Mouse (Mus musculus) CD4-positive, CD25-positive, alpha-beta regulatory T cell, adult 2 months (primary cell): ENCODE data around the gene Tep1.
"Not testable (repeated sequence)": the region's sequence is repeated elsewhere in the genome, so short reads cannot be mapped to it uniquely, and the experiment has no call there.

Experiments
- DNase-seq: peaks from one replicate; pipeline ENCODE4 v3.0.0-alpha.2; 2012; ENCODE audit warnings: low read depth, low spot score

Gene Tep1

GRCm38 (mm10) chr14:50869889-50870804 lies at the start of gene Tep1:
Gene Tep1, minus strand, starts transcription at chr14:50870560.
- DNase-seq = peak; percentile 80

DNA sequence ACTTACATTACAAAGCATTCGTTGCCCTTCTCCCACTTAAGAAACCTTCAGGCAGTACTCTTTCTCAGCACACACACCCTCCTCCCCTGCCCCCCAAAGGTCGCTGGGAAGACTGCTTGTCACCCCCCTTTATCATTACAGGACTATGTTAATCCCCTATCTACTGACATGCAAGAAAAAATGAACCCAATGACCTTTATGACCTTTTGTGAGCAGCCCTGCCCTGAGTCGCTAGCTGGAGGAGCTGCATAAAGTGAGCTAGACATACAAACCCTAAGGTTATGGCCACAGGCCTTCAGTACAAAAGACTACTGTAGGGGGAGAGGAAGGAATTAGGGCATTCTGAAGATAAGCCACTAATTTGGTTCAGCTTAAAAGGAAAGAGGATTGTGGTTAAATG lies 41.0 kb upstream of the Tep1 start:
- DNase-seq = no peak

DNA sequence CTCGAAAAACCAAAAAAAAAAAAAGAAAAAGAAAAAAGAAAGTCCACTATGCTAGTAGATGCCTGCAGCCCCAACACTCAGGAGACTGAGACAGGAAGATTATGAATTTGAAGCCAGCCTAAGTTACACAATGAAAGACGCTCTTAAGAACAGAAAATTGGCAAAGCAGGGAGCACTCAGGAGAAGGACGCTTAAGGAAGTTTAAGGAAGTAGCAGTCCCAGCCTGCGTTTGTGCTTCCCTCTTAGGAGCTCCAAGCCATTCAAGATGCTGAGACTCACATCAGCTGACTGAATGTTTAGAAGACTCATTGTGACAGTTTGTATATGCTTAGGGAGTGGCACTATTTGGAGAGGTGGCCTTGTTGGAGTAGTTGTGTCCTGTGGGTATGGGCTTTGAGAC lies 37.8 kb upstream of the Tep1 start:
- DNase-seq = no peak

DNA sequence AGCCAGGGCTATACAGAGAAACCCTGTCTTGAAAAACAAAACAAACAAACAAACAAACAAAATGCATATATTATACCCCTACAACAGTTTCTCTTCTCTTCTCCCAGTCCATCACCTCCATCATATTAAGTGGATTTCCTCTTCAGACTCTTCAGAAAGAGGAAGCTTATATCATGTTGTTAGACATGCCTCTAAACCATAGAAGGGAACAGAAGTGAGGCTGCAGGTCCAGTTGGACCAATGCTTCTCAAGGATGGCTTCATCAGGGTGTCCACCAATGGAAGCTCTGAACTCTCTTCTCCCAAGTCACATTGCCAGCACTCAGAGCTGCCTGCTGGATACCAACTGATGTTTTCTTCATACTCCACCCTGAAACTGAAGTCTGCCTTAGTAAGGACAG lies 35.0 kb upstream of the Tep1 start:
- DNase-seq = not testable (repeated sequence)

DNA sequence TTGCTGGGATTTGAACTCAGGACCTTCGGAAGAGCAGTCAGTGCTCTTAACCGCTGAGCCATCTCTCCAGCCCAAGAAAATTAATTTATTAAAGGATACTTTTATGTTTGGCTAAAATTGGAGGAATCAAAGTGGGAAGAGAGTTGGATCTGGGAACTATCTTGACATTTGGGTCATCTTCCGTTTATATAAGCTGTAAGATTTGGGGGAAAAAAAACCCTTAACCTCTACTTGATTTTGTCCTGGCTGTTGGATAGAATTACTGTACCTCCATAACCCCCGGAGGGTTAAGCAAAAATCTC lies 34.4 kb upstream of the Tep1 start:
- no peak for DNase-seq

DNA sequence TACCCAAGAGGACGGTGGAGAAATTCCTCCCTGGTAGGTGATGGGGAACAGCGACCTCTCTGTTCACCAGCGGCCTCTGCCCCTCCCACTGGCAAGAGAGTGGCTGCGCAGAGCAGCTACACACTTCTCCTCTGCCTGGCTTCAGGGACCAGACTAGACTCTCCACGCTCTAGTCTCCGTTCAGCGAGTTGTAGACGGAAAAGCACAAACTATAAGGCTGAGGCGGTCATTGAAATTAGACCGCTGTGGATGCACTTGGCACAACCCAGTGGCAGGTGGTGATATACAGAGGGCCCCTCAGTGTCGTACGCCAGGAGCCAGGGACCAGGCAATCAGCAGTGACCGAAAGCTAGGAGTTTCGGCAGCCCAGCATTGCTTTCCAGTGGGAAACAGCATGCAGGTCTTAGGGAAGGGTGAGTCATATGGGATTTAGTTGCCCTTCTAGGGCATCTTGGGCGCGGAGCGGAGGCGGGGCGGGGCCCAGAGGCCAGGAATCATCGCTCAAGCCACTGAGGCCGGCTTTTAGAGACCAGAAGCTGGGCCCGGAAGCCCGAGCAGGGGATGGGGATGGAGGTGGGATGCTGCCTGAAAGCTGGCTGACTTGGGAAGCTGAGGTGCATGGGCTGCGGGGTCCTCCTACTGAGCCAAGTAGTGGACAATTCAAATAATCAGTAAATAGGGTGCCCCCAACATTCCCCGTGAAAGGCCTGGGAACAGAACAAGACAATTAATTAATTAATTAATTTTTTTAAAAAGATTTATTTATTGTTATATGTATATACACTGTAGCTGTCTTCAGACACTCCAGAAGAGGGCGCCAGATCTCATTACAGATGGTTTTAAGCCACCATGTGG lies 33.8 kb upstream of the Tep1 start:
- peak; percentile 29 for DNase-seq

DNA sequence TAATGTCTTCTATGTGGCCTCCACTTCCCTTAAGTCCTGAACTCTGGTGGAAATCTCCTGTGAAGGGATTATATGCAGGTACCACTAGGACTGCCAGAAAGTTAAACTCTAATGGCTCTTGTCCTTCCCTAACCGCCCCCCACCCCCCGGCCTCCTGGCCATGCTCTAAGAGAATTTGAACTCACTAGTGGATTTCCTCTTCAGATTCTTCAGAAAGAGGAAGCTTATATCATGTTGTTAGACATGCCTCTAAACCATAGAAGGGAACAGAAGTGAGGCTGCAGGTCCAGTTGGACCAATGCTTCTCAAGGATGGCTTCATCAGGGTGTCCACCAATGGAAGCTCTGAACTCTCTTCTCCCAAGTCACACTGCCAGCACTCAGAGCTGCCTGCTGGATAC lies 27.6 kb upstream of the Tep1 start:
- DNase-seq = not testable (repeated sequence)

DNA sequence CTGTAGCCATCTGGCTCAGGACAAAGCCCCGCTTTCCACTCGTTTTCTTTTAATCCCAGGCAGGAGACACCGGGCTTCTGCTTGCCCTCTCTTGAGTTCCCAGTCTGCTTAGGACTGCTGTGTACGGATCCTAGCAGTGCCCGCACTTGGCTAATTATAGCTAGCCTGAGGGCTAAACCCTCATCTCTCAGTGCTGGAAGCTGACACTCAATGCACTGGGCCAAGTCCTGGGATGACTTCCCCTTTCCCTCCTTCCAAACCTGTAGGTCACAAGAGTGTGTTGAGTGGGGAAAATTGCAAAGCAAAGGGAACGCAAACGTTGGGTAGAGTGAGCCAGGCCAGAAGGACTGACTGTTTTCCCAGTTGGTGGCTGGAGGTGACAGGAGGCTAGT lies 27.0 kb upstream of the Tep1 start, which contains the start of gene Klhl33:
Klhl33 (minus strand) TSS at position 134 of the 392 bp plus-strand sequence.
- DNase-seq = no peak

DNA sequence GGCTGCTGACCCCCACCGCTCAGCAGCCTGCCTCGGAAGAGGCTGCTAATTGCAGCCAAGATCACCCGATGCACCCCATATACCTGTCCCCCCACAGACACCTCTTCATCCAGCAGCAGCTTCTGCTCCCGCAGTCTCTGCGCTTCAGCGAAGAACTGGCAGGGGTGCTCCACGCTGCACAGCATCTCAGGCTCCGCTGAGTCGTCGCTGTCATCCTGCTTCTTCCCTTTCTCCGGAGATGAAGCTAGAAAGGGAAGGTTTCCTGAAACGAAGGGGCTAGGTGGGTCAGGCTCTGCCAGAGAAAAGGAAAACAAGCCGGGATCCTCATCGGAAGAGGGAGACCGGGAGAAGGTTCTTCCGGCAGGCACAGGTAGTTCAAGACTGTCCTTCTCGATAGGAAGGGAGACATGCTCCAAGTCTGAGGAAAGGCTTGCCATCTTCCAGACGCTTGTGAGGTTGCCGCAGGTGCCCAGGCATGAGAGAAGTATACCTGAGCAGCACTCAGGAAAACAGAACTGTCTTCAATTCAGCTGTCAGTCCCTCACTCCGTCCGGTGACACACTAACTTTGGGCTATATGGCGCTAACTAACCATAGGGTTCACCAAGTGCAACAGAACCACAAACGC lies 26.5 kb upstream of the Tep1 start:
- no peak for DNase-seq

- no peak for DNase-seq
Measured at GRCm38 (mm10) chr14:50895985-50896746, 25.8 kb upstream of the Tep1 start.

GRCm38 (mm10) chr14:50895407-50895806 lies 25.0 kb upstream of the Tep1 start:
- no peak for DNase-seq

GRCm38 (mm10) chr14:50892541-50893459 lies 22.4 kb upstream of the Tep1 start:
- peak; percentile 9 for DNase-seq

DNA sequence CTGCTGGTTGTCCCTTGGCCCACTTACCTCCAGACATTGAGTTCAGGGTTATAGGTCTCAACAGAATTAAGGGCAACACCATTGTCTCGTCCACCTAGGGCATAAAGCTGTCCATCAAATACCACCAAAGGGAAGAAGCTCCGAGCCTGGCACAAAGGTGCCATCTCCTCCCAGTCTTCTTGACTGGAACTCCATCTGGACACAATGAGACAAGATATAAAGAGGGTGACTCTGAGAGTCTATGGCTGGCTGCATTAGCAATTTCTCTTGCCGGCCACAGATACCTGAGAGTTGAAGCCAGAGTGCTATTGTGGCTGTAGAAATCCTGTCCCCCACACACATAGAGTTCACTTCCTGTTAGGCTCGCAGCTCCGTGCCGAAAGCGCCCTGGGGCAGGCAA lies 21.7 kb upstream of the Tep1 start:
- no peak for DNase-seq

DNA sequence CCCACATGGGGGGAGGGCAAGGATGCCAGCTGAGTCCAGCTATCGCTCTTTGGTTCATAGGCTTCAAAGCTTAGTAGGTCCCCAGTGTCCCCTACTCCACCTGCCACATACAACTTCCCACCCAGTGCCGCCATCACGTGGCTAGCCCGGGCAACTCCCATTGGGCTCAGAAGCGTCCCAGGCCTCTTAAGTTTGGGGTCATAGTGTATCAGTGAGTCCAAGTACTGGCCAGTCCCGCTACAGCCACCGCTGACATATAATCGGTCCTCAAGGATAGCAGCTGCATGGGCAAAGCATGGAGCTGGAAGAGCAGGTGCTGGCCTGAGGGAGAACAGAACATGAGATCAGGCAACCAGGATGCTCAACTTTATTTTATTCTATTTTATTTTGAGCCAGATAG lies 21.3 kb upstream of the Tep1 start:
- no peak for DNase-seq

GRCm38 (mm10) chr14:50876236-50876950 lies 6.0 kb upstream of the Tep1 start:
- no peak for DNase-seq

- no peak for DNase-seq
Measured at GRCm38 (mm10) chr14:50875591-50876230, 5.4 kb upstream of the Tep1 start.

GRCm38 (mm10) chr14:50875175-50875574 lies 4.8 kb upstream of the Tep1 start:
- no peak for DNase-seq

DNA sequence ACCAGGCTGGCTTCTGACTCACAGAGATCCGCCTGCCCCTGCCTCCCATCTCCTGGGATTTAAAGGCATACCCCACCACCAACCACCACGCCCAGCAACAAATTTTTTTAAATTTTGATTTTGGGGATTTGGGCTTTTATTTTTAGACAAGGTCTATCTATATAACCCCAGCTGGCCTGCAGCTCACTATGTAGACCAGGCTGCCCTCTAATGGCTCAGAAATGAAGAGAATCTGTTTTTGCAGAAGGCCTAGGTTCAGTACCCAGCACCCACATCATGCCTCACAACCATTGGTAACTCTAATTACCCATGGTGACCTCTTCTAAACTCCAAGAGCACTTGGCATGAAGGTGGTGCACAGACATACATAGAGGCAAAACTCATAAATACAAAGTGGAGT lies 924 bp upstream of the Tep1 start:
- DNase-seq = peak; percentile 39

DNA sequence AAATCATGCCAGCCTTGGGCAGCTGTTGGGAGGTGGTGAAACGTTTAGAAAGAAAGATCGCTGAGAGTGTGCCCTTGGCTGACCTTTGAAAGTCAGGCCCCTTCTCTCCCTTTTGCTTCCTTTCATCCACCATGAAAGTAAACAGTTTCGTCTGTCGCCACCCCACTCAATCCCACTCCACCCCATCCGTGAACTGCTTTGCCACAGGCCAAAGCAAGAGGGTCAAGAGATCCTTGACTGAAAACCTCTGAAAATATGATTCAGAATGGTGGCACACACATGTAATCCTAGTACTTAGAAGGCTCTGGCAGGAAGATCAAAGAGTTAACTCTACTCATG lies 414 bp upstream of the Tep1 start:
- DNase-seq = no peak
